Mouse (Mus musculus) erythroid progenitor cell, adult 5-6 weeks (primary cell): ENCODE measurements around the gene Sdc3. TPM values are rescaled to one million over a fixed set of nuclear protein-coding genes. Genes with fewer than 3 reads are reported as not detected.

Experiments
- ATAC-seq: replicated peaks from 2 replicates; pipeline ENCODE4 v1.8.0; 2016; ENCODE audit warnings: moderate number of reproducible peaks, mild to moderate bottlenecking, moderate TSS enrichment, inconsistent platforms; ENCODE audit not compliant: poor library complexity, low FRiP score, severe bottlenecking
- total RNA-seq, 2 experiments: library from RNA; stranded (forward) in 1 of 2; stranded (reverse) in 1 of 2; fragments of 150-400 nt in 1 of 2; fragments of 186-747, 209-891 nt in 1 of 2; gene quantifications; 2 replicates each; pipeline versions ENCODE4 v1.2.3 to v1.2.4; 2015 to 2017; ENCODE audit warnings: low replicate concordance in 2 of 2

Sdc3 gene
- total RNA-seq, 2 experiments from 2014 or later, result 9.9 to 31.0 TPM

- ATAC-seq, result peak; percentile 58
Measured at GRCm38 (mm10) chr4:130790180-130790579, 2.2 kb upstream of the Sdc3 start.

DNA sequence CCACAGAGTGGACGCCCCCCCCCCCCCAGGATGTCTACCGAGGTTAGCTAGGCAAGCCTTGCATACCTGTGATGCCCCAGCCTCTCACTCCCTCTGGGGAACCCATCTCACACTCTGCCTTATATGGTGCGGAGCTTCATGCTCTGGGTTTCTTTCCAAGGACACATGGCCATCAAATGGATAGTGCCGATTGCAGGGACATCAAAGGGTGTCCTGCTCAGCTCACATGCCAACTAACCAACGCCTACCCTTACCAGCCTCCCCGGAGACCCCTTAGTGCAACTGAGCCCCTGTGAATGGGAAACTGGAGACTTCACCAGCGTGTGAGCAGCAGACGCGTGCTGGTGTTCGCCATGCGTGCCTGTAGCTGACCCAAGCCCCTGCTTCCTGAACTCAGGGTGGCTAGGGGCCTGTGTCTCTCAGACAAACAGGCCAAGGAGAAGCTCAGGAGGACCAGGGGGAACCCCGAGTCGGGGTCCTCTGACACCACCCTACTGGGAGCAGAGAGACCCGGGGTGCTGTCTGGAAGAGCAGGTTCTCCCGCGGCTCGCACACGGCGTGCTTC, 444 bp upstream of the Sdc3 start:
- no peak for ATAC-seq

GRCm38 (mm10) chr4:130793180-130793501, 804 bp downstream of the Sdc3 start:
- ATAC-seq, result 0 out of 2 replicates have a peak, but pooled peaks have one; percentile 33

- no peak for ATAC-seq
Measured at GRCm38 (mm10) chr4:130794771-130795170, 2.4 kb downstream of the Sdc3 start.

DNA sequence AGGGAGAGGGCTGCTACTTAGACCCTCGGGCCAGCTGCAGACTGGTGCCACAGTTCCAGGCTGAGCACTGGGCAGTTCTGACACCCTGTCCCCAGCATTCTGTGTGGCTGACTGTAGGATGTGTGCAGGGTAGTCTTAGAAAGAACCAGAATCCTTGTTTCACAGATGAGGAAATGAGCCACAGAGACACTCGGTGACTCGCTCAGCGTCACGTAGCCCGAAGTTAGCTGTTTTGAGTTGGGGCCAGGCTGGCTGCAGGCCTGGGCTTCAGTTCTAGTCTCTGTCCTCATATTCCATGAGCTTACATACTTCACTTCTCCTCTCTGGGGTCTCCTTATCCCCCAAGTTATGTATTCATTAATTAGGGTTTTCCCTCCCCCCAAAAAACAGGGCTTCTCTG, 3.6 kb downstream of the Sdc3 start:
- no peak for ATAC-seq

DNA sequence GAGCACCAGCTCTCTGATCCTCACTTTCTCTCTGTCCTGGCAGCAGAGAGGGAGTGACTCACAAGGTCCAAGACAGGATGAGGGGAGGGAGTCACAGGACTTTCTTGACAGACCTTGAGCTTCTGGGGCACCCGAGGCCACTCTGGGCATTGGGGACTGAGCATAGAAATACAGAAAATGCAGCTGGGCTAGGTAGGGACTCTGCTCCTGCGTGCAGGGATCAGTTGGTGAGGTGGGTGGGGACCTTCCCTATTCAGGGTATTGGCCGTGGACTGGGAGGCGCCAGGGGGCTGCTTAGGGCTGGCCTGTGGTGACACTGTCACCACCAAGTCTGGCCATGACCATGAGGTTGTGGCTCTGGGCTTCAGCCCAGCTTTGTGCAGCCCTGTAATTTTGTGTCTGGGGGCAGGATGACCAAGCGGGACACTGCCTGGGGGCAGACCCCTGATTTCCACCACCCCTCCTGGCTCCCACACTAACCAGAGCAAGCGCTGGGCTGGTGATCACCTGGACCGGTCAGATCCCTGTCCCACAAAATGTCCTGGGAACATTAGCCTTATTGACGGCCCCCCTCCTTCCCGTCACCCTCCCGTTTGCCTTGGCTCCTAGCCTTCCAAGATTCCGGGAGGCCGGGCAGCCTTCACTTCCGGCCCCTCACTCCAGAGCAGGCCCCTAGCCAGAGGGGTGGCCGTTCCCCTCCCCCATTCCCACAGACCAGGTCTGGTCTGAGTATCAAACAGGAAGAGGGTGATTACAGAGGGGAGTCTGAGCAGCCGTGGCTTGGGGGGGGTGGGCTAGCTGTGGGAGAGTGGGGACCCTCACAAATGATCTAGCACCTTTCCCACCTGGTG, 5.1 kb downstream of the Sdc3 start:
- no peak for ATAC-seq

DNA sequence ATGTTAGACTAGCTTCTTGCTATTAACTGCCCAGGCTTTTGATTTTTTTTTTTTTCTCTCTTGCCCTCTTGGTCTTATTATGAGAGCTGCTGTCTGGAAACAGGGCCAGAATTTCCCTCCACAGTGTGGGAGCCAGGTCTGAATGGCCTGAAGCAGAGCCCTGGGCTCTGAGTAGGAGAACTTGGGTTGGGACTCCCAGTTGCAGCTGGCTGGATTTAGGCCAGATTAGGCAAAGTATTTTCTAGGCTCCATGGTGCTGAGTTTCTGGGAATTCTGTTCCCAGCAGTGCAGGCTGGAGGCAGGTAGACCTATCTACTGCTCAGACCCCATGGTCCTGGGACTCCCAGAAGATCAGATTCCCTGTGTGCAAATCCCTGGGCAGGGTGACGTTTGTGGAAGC, 6.1 kb downstream of the Sdc3 start:
- no peak for ATAC-seq

DNA sequence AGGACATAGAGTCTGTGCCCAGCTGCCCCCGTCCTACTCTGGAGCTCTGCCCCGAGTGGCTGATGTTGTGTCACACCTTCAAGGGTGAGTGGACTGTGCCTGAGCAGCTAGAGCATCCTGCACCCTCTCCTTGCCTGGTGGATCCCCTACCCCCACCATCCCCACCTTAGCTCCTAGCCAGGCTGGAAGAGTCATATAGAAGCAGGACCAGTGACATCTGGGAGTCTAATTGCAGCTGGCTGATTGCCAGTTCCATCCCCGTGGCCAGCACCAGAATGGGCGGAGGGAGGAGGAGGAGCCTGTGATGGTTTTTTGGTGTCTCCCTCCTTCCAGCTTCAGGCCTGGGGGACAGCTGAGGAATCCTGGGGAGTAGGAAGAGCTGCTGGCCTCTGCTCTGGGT, 6.8 kb downstream of the Sdc3 start:
- no peak for ATAC-seq

DNA sequence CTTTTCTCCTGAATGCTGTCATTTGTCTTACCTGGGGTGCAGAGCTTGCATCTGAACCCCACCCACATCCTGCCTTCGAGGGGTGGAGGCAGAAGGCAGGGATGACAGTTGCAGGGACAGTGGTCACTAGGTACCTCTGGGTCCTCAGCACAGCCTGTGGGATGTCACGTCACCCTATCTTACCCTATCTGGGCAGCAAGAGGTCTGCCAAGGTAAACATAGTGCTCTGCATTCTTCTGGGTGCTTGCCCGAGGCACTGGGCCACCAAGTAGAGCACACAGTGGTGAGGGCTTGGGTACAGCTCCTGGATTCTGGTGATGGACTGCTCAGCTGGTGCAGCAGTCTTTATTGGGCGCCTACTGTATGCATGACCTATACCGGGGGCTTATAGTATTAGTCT, 7.2 kb downstream of the Sdc3 start:
- ATAC-seq, result no peak

DNA sequence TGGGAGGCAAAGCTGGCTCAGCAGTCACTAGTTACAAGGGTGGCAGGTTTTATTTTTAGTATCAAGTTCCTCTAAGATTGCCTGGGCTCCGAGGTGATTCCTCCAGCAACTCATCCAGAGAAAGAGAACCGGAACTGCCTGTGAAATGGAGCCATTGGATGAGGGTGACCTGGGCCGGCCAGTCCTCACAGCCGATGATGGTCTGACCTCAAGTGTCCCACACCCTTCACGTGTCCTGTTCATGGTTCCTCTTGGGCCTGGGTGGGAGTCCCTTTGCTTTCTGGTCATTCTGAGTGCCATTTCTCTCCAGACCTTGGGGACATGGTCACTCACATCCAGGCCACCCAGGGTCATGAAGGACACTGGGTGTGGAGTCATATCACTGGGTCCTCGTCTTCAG, 7.8 kb downstream of the Sdc3 start:
- ATAC-seq, result no peak

GRCm38 (mm10) chr4:130801198-130801597, 8.9 kb downstream of the Sdc3 start:
- ATAC-seq, result no peak

- ATAC-seq, result no peak
Measured at GRCm38 (mm10) chr4:130801624-130802329, 9.4 kb downstream of the Sdc3 start.

DNA sequence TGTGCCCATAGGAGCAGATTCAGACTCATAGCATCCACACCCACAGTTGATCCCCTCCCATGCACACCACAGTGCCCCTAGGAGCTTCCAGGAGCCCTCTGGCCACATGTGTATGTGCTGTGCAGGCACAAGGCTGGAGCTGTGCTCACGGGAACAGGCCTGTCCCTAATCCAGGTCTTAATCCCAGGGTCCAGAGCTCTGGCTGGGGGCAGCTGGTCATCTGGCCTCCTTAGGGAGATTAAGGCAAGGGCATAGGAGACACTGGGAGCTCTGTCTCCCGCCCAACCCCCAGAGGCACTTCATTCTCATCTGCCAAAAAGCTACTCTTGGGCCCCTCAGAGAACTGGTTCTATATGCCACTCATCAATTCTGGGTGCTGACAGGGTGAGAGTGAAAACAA, 11.3 kb downstream of the Sdc3 start:
- ATAC-seq, result no peak

- ATAC-seq, result no peak
Measured at GRCm38 (mm10) chr4:130804292-130804691, 12.0 kb downstream of the Sdc3 start.

DNA sequence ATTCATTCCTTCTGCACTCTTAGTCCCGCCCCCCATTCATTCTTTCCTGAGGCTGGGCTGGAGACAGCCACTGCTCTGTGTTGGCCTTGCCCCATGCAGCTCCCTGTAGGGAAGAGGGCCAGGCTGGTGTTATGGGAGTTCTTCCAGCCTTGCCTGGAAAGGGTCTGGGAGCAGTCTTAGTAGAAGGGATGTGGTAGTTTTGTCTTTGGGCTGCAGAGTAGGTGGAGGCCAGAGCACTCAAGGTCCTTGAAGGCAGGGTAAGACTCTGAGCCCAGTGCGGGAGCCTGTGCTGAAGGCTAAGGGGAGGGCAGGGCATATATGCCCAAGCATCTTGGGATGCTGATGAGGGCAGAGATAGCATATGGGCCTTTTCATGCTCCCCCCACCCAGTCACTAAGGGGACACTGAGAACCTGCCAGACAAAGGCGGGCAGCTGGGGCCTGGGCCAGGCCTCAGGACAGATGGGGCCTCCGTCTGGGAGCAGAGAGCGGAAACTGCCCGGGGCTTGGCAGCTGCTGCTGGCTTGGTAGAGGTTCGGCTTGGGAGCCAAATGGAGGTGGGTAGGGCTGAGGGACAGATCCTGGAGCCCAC, 12.5 kb downstream of the Sdc3 start:
- ATAC-seq, result no peak

DNA sequence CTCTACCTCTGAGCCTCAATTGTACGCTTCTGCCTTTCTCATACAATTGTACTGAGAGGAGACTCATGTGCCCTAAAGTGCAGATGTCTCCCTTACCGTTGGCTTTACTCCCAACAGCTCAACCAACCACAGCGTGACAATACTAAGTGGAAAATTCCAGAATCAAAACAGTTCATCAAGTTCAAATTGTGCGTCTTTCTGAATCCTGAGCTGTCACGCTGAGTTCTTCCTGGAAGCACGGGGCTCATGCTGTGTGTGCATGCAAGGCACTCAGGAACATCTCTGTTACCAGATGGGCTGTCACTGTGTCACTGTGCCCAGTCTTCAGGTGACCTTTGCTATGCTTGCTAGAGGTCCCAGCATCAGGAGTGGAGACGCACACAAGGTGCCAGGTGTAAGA, 13.4 kb downstream of the Sdc3 start:
- no peak for ATAC-seq

DNA sequence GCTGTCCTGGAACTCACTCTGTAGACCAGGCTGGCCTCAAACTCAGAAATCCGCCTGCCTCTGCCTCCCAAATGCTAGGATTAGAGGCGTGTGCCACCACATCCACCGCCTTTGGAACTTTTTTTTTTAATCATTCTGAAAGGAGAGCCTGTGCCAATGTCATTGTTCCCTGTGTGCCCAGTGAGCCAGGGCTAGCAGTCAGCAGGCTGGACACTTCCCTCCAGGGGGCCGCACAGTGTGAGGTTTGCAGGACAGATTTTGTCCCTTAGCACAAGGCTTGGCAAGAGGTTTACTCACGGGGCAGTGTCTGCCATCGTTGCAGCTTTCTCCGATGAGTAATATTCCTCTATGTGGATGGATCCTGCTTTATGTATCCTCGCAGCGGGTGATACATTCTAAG, 14.4 kb downstream of the Sdc3 start:
- ATAC-seq, result no peak

DNA sequence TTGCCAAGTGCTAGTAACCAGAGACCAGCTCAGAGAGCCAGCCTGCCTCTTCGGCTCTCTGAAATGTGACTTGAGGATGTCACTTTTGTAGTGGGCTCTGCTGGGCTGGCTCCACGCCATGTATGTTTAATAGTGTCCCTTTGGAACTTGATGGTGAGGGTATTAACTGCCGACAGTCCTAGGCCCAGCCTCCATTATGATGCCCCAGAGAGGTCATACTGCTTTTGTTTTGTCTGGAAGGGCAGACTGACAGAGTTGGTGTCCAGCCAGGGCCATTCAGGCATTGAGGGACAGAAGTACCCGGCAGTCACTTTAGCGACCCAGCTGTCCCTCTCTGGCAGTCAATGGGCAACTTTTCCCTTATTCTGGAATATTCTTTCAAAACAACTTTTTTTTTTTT, 17.4 kb downstream of the Sdc3 start:
- no peak for ATAC-seq

- ATAC-seq, result no peak
Measured at GRCm38 (mm10) chr4:130810845-130811244, 18.5 kb downstream of the Sdc3 start.

- ATAC-seq, result no peak
Measured at GRCm38 (mm10) chr4:130811385-130811784, 19.0 kb downstream of the Sdc3 start.

GRCm38 (mm10) chr4:130813958-130814357, 21.6 kb downstream of the Sdc3 start:
- ATAC-seq, result no peak
